Mouse (Mus musculus): ENCODE data around the gene Arhgap10.

The Arhgap10 gene

GRCm38 (mm10) chr8:77284473-77284872, 233.3 kb downstream of the Arhgap10 start:
- no peak for DNase-seq (ENCODE audit: low read depth, low spot score)

DNA sequence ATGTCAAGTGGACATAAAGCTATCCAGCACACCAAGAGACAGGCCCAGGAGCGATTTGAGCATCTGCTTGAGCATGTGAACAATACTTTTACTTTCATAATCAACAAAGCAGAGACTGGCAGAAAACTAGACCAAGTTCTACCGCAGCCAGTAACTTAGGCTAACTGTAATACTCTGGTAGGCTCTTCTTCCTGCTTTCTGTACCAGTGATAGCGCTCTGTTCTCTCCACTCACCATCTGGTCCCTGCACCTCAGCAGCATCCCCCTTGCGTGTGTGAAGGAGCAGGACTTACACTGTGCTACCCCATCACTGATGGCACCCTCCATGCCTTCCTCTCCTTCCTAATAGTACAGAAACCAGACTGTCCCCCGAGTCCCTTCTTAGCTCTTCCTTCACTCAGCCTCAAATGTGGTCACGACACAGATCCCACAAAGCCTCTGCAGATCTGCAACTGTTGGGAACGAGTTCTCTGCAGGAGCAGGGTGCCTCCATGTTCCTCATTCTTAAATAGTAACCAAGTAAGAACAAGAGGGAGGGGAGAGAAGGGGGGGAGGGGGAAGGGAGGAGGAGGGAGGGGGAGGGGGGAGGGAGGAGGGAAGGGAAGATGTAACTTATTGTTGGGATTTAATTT, 235.0 kb downstream of the Arhgap10 start:
- DNase-seq (ENCODE audit: low read depth, low spot score), result no peak

DNA sequence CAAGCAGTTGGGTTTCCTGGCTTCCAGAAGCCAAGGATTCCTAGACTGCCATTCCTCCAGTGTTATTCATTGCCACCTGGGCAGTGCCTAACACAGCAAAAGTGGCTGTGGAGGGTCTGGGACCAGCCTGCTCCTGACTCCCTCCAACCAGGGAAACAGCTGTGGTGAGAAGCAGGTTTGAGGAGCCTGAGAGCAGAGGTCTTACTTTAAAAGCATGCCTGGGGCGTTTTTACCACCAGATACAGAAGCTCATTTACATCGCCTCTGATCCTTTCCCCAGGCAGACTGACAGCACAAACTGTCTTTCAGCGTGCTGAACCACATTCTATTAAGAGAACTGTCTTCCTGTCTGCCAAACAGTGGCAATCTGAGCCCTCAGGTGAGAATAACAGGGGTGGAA, 237.8 kb downstream of the Arhgap10 start:
- DNase-seq (ENCODE audit: low read depth, low spot score), result no peak

DNA sequence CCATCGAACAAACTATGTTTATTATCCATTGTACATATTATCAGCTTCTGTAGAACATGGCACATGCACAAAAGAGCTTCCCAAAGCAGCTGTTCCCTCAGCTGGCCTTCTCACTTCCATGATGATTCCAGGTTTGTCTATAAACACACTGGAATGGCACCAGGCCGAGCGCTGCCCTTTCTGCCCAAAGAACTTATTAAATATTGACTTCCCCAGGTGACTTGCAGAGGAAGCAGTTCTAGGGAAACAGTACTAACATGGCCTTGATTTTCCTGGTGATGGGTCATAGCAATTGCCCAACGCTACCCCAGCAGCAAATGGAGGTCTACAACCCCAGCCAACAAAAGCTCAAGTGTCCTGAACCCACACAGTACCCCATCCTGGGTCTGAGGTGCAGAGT, 239.5 kb downstream of the Arhgap10 start:
- no peak for DNase-seq (ENCODE audit: low read depth, low spot score)

- DNase-seq (ENCODE audit: low read depth, low spot score), result no peak
Measured at GRCm38 (mm10) chr8:77276827-77277226, 240.9 kb downstream of the Arhgap10 start.

- no peak for DNase-seq (ENCODE audit: low read depth, low spot score)
Measured at GRCm38 (mm10) chr8:77275571-77275970, 242.2 kb downstream of the Arhgap10 start.

- DNase-seq (ENCODE audit: low read depth, low spot score), result no peak
Measured at GRCm38 (mm10) chr8:77272136-77272535, 245.6 kb downstream of the Arhgap10 start.

- no peak for DNase-seq (ENCODE audit: low read depth, low spot score)
Measured at GRCm38 (mm10) chr8:77267941-77268405, 249.8 kb downstream of the Arhgap10 start.

- DNase-seq (ENCODE audit: low read depth, low spot score), result no peak
Measured at GRCm38 (mm10) chr8:77262216-77263009, 255.3 kb downstream of the Arhgap10 start.

GRCm38 (mm10) chr8:77261215-77261614, 256.5 kb downstream of the Arhgap10 start:
- no peak for DNase-seq (ENCODE audit: low read depth, low spot score)

GRCm38 (mm10) chr8:77257085-77257451, 260.7 kb downstream of the Arhgap10 start:
- no peak for DNase-seq (ENCODE audit: low read depth, low spot score)

DNA sequence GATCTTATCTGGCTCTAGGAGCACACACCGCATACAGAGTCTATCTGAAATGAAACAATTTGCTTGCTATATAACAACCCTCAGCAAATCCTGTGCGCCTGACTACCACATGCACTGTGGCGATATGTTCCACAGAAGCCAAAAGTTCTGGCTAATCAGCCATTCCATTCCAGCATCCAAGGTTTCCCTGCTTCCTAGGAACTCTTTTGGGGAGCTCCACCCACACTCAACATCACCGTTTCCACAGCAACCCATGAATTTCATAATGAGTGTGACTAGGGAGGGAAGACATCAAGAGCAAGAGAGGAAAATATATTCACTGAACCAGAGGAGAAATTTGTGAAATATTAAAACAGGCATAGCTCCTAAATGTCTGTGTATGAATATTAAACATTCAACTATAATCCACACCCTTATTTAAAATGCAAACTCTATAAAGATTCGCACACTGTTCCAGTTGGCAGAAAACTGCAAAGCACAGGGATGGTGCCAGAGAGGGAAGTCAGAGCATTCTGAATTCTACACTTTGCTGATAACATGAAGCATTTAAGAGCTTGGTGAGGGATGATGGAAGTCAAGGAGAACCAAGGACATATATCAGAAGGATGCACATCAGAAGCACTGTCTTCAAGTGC, 261.2 kb downstream of the Arhgap10 start:
- no peak for DNase-seq (ENCODE audit: low read depth, low spot score)

GRCm38 (mm10) chr8:77254466-77254865, 263.3 kb downstream of the Arhgap10 start:
- DNase-seq (ENCODE audit: low read depth, low spot score), result no peak

- no peak for DNase-seq (ENCODE audit: low read depth, low spot score)
Measured at GRCm38 (mm10) chr8:77251134-77251533, 266.6 kb downstream of the Arhgap10 start.

GRCm38 (mm10) chr8:77250094-77250493, 267.7 kb downstream of the Arhgap10 start:
- no peak for DNase-seq (ENCODE audit: low read depth, low spot score)

DNA sequence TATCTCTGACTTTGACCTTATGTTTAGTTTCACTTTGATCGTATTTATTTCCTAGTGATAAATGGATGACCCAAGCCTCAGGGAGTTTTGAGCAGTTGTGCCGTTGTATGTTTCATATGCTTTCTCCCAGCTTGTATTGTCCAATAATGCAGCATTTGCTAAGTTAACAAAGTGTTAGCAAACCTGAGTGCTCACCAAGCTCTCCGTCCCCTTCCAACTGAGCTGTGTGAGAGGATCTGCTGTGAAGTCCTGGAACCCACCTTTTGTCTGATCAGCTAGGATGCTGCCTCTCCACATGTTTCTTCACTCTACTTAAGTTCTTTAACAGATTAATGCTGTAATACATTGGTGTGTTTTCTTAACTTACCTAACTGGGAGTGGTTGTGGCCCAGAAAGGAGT, 276.4 kb downstream of the Arhgap10 start:
- no peak for DNase-seq (ENCODE audit: low read depth, low spot score)

GRCm38 (mm10) chr8:77239462-77239861, 278.3 kb downstream of the Arhgap10 start:
- DNase-seq (ENCODE audit: low read depth, low spot score), result no peak

DNA sequence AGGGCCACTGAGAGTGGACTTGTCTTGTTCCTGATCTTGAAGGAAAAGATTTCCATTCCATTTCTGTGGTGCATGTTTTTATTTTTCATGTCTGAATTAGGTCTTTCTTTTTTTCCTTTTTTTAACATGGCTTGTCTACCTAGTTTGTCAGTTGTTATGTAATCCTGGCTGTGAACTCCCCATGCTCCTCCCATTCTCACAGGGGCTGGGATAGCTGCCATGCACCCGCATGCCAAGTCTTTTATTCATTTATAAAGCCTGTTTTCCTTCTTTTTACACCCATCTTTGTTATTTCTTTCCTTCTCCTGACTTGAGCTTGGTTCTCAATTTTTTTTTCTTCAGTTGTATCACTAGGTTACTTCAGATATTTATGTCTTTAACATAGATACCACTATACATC, 281.1 kb downstream of the Arhgap10 start:
- no peak for DNase-seq (ENCODE audit: low read depth, low spot score)

DNA sequence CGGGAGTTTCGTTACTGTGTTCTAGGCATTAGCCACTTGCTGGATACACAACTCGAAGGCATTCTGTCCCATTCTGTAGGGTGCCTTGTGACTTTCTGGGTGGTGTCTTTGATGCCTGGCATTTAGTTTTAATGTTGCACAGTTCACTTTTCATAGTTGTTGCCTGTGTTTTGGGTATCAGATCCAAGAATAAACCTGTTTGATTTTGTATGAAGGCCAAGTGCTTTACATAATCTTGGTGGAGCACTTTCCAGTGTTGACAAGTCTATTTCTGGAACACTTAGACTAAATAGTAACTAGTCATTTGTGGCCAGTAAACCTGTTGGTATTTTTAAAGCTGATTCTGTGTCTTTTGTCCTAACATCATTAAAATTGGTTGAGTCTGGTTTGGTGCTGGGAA, 285.3 kb downstream of the Arhgap10 start:
- no peak for DNase-seq (ENCODE audit: low read depth, low spot score)

- DNase-seq (ENCODE audit: low read depth, low spot score), result no peak
Measured at GRCm38 (mm10) chr8:77231834-77232233, 285.9 kb downstream of the Arhgap10 start.

DNA sequence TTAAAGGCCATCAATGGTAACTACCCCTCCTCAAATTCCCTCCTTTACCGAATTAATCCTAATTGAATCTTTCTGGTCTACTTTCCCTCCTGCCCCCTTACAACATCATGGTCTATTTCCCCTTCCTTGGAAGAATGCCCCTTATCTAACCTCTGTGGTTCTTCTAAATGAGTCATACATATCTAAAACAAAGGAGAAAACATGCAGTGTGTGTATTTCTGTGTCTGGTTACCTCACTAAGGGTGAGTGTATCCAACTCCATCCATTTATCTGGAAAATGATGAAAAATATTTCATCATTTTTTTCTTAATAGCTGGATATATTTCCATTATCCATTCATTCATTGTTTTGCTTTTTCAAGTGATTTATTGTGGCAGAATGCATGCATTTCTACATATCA, 286.5 kb downstream of the Arhgap10 start:
- DNase-seq (ENCODE audit: low read depth, low spot score), result no peak

DNA sequence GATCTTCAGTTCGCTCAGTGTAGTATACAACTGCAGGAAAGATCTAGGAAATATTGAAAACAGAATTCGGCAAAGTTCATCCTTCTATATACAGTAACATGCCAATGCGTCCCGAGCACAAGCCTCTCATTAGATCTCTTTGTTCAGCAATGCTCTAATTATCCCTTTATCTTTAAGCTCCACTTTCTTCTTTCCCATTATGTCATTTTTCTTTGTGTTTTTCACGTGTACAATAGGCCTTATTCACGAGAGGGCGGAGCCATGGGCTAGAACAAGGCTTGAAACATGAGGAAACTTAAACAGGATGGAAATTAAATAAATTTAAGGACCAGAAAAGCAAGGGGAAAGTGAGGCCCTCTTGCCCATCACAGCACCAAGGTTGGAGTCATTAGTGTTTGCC, 289.1 kb downstream of the Arhgap10 start:
- DNase-seq (ENCODE audit: low read depth, low spot score), result no peak

- DNase-seq (ENCODE audit: low read depth, low spot score), result no peak
Measured at GRCm38 (mm10) chr8:77227742-77228141, 290.0 kb downstream of the Arhgap10 start.

All from retina, postnatal 7 days (tissue).